In the genomic region with DNA sequence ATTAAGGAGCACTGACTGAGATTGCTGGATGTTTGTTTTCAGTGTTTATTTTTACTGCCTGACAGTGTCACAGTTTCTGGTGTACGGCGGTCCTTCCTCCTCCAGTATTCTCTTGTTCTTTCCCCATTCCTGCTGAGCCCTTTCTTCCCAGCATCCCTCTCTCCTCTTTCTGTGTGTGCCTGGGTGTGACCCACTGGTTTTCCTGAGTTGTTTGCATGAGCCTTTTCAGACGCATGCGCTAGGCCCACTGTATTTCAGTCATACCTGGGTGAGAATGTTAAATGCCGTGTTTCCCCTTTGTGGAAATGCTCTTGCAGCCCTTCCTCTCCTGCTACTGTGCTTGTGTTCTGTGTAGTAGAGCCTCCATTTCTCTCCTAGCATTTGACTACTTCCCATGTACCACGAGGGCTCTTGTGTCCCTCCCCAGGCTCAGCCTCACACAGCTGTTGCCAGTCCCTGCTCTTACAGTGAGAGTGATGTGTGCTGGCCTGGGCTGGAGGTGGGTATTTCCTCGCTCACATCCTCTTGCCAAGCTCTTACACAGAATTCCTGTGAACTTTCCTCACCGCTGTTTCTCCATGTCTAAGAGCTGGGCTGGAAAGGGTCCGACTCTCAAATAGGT, we compare ENCODE assay signal across 14 mouse cellular contexts. TPM values are rescaled to one million over a fixed set of nuclear protein-coding genes. Genes with fewer than 3 reads are reported as not detected.
A peak's percentile ranks its signal among the peaks of the same experiment; 100 is the strongest.
DNase-seq lines count a peak whose midpoint lies in the region; ATAC-seq and TF ChIP-seq lines count a peak whose summit lies in the region.
"Had no signal": no experiment of that assay in that cellular context is flagged by ENCODE, and none has a peak within 500 bp of the region (broad histone marks: within the 10 kb centered on the region; RNA-seq: fewer than 3 reads in every experiment).

No protein-coding gene starts in this region.

- H3K27me3 ChIP-seq in lung, embryonic 14.5 days (ENCODE audit: insufficient read depth, low read length), result no peaks in the 10 kb centered on the region
- H3K27me3 ChIP-seq: liver, embryonic 13.5 days; midbrain, embryonic 12.5 days; Patski had no signal

- H3K9me3 ChIP-seq in lung, embryonic 14.5 days (ENCODE audit: low read depth, low read length), result no peaks in the 10 kb centered on the region
- H3K9me3 ChIP-seq: liver, embryonic 13.5 days; midbrain, embryonic 12.5 days had no signal

- no peak overlapping the region for H3K4me3 ChIP-seq in lung, embryonic 14.5 days (ENCODE audit: low read depth, low read length)
- H3K4me3 ChIP-seq: liver, embryonic 13.5 days; midbrain, embryonic 12.5 days had no signal

- ATAC-seq in lung, embryonic 14.5 days (ENCODE audit: insufficient read depth), result peak; percentile 49; the same call in 1 of the 2 replicates
- 0 out of 2 replicates have a peak, but pooled peaks have one; percentile 3 for ATAC-seq in monocyte, adult 5-6 weeks (replicated peaks; ENCODE audit: insufficient number of reproducible peaks, low FRiP score, low TSS enrichment, poor library complexity, severe bottlenecking)
- ATAC-seq: intestine, postnatal 0 days had no signal

- DNase-seq in heart, adult 11 months, result peak; percentile 79
- DNase-seq in heart, adult 9 months (ENCODE audit: low spot score in 2 of 2), result no peak
- no peak for DNase-seq in lung, embryonic 14.5 days
- DNase-seq in lung, postnatal 14 days, result no peak
- peak; percentile 19 for DNase-seq in brain, adult 2 months (ENCODE audit: low read depth, low spot score)
- no peak for DNase-seq in layer of hippocampus, adult 8-10 months (ENCODE audit: low spot score in 2 of 2)
- DNase-seq in right cerebral cortex, adult 2 months (ENCODE audit: low spot score in 2 of 2), result no peak
- DNase-seq: adrenal gland, postnatal 25 days; liver, embryonic 13.5 days; thymus, adult 18-20 months had no signal

- H3K4me1 ChIP-seq in lung, embryonic 14.5 days (ENCODE audit: insufficient read depth), result no peaks in the 10 kb centered on the region

- no peak overlapping the region for H3K9ac ChIP-seq in lung, embryonic 14.5 days
- H3K9ac ChIP-seq: liver, embryonic 13.5 days; midbrain, embryonic 12.5 days had no signal

- no peak overlapping the region for H3K4me2 ChIP-seq in lung, embryonic 14.5 days
- H3K4me2 ChIP-seq: liver, embryonic 13.5 days; midbrain, embryonic 12.5 days had no signal

- 52% methylated on average over 9 of the region's 9 CpGs for WGBS in lung, embryonic 14.5 days

- no peak overlapping the region for H3K27ac ChIP-seq in lung, embryonic 14.5 days (ENCODE audit: low read depth)
- H3K27ac ChIP-seq: liver, embryonic 13.5 days; midbrain, embryonic 12.5 days had no signal

- TF ChIP-seq CTCF in lung, embryonic 14.5 days (IDR thresholded peaks at IDR 0.05; ENCODE audit: low read depth), result no peak

- peaks cover 32% of the 10 kb centered on the region for H3K36me3 ChIP-seq in lung, embryonic 14.5 days (ENCODE audit: insufficient read depth)

RNA-seq across cellular contexts. Expression of gene Etnk1, which starts 24.6 kb away (rescaled TPM):
- 22.6 and 23.3 TPM in 2 replicates for polyA plus RNA-seq in lung, embryonic 14.5 days (2014; fragmentation: Nextera tagmentation; extraction: Ambion mirVana)
- 56.9 to 89.0 TPM (median 61.3 TPM) in 3 replicates for total RNA-seq in monocyte, adult 5-6 weeks (2017)
- total RNA-seq in layer of hippocampus, adult 8-10 months (2022), result 100 to 1,000 TPM; 158 to 203 (median 174) TPM

Comparison
In these comparisons a context has a peak if more than half of its experiments do, and no peak if none do; other contexts are left out.
1. DNase-seq: peak in heart, adult 11 months (single experiment) and brain, adult 2 months (single experiment); none in heart, adult 9 months (0 of 2), lung, embryonic 14.5 days (single experiment), lung, postnatal 14 days (single experiment), layer of hippocampus, adult 8-10 months (0 of 2) and right cerebral cortex, adult 2 months (0 of 2).